Mouse (Mus musculus): ENCODE measurements around the gene Prkar1b. TPM values are rescaled to one million over a fixed set of nuclear protein-coding genes. Genes with fewer than 3 reads are reported as not detected.

Gene Prkar1b
- polyA plus RNA-seq, 1 experiment: 3.8 TPM

DNA sequence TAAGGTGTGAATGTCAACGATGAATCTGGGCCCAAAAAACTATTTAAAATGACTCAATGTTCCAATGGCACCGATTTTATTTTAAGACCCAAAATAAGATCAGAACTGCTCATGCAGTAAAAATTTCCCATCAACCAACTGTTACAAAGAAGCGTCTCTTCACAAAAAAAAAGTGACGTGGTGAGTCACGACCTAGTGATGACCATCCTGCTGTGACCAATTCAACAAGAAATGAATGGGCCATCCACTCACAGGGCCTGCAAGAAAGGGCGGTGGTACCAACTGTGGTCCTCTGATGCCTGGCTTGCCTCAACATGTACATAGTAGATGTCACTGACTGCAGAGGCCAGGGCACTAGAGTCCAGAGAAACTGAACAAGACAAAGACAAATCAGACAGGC, 160.2 kb downstream of the Prkar1b start:
- no peak overlapping the region for H3K4me3 ChIP-seq (ENCODE audit: low read depth, low read length)
- peaks cover 32% of the 10 kb centered on the region for H3K36me3 ChIP-seq (ENCODE audit: control insufficient read depth, insufficient read depth, low read length)
- 84% methylated on average over 6 of the region's 6 CpGs for WGBS
- H3K27me3 ChIP-seq (ENCODE audit: control insufficient read depth, insufficient read depth, low read length): no peaks in the 10 kb centered on the region
- peaks cover 25% of the 10 kb centered on the region; the same call in 1 of the 2 replicates for H3K4me1 ChIP-seq (ENCODE audit: control insufficient read depth, insufficient read depth, insufficient read length, low read length)
- no peak for TF ChIP-seq POLR2A (IDR thresholded peaks at IDR 0.05; ENCODE audit: low read depth, low read length)
- TF ChIP-seq CTCF (IDR thresholded peaks at IDR 0.05; ENCODE audit: extremely low read depth, insufficient read length, insufficient replicate concordance, low read depth, low read length): no peak
- no peak overlapping the region for H3K27ac ChIP-seq (ENCODE audit: insufficient read depth, low read depth, low read length)

DNA sequence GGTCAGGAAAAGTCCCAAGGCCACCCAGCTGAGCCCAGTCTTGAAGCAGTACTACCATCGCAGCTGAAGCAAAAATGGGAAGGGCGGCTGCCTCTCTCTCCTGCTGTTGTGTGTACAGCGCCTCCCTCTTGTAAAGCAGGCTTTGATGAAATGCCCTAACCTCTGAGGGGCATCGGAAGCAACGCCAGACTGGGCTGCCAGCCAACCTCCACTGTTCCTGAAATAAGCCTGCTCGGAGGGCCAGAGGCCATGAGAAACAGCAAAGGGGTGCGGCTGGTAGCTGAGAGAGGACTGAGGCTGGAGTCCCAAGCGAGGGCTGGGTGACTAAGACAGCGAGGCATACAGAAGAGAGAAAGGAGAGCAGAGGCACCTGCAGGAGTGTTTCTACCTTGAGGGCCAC, 161.0 kb downstream of the Prkar1b start:
- H3K4me1 ChIP-seq (ENCODE audit: control insufficient read depth, insufficient read depth, insufficient read length, low read length): peaks cover 25% of the 10 kb centered on the region; the same call in 1 of the 2 replicates
- peaks cover 40% of the 10 kb centered on the region for H3K36me3 ChIP-seq (ENCODE audit: control insufficient read depth, insufficient read depth, low read length)
- TF ChIP-seq CTCF (IDR thresholded peaks at IDR 0.05; ENCODE audit: extremely low read depth, insufficient read length, insufficient replicate concordance, low read depth, low read length): no peak
- no peak for TF ChIP-seq POLR2A (IDR thresholded peaks at IDR 0.05; ENCODE audit: low read depth, low read length)
- 0 out of 2 replicates have a peak overlapping the region, but pooled peaks have one; percentile 14 for H3K27ac ChIP-seq (ENCODE audit: insufficient read depth, low read depth, low read length)
- no peaks in the 10 kb centered on the region for H3K27me3 ChIP-seq (ENCODE audit: control insufficient read depth, insufficient read depth, low read length)
- 21% methylated on average over 9 of the region's 9 CpGs for WGBS
- H3K4me3 ChIP-seq (ENCODE audit: low read depth, low read length): no peak overlapping the region

DNA sequence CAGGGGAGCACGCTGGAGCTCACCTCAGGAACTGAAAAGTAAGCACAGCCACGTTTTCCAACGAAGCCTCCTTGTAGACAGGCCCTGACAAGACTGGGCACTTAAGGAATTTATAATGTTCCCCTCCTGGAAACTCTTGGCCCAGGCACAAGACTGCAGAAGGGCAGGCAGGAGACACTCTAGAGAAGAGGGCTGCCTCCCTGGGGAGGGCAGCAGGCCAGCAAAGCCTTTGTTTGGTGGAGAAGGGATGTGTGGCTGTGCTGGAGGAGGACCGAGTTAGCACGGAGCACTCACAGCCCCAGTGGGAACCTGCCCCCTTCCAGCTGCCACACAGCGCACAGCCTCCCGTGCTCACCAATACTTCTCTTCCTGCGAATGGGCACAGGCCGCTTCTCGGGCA, 161.8 kb downstream of the Prkar1b start:
- no peak for TF ChIP-seq POLR2A (IDR thresholded peaks at IDR 0.05; ENCODE audit: low read depth, low read length)
- TF ChIP-seq CTCF (IDR thresholded peaks at IDR 0.05; ENCODE audit: extremely low read depth, insufficient read length, insufficient replicate concordance, low read depth, low read length): no peak
- WGBS: 81% methylated on average over 10 of the region's 10 CpGs

DNA sequence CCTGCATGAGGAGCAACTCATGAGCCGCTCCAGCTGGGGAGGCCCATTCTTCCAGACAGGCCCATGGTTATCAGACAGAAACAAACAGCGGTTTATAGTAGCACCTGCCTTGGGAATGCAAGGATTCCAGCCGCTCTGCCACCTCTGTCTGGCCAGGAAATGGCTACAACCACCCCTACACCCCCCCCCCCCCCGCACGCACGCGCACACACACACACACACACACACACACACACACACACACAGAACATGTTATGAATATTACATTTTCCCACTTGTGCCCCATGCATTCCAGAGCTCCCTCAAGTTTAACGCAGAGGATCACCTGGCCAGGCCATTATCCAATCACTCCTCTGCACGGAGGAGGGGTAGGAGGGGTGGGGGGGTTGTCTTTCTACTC, 167.9 kb downstream of the Prkar1b start:
- H3K27me3 ChIP-seq (ENCODE audit: control insufficient read depth, insufficient read depth, low read length): no peaks in the 10 kb centered on the region
- H3K4me3 ChIP-seq (ENCODE audit: low read depth, low read length): no peak overlapping the region
- 48% methylated on average over 9 of the region's 9 CpGs for WGBS
- TF ChIP-seq POLR2A (IDR thresholded peaks at IDR 0.05; ENCODE audit: low read depth, low read length) (no peak), CTCF (IDR thresholded peaks at IDR 0.05; ENCODE audit: extremely low read depth, insufficient read length, insufficient replicate concordance, low read depth, low read length) (no peak)
- peaks cover 32% of the 10 kb centered on the region for H3K4me1 ChIP-seq (ENCODE audit: control insufficient read depth, insufficient read depth, insufficient read length, low read length)
- peaks cover 46% of the 10 kb centered on the region for H3K36me3 ChIP-seq (ENCODE audit: control insufficient read depth, insufficient read depth, low read length)
- H3K27ac ChIP-seq (ENCODE audit: insufficient read depth, low read depth, low read length): no peak overlapping the region

More for the DNA sequence above, 161.8 kb downstream of the Prkar1b start:
- Histone ChIP-seq H3K4me3 (ENCODE audit: low read depth, low read length) (no peak overlapping the region), H3K4me1 (ENCODE audit: control insufficient read depth, insufficient read depth, insufficient read length, low read length) (peaks cover 25% of the 10 kb centered on the region; the same call in 1 of the 2 replicates), H3K27ac (ENCODE audit: insufficient read depth, low read depth, low read length) (no peak overlapping the region), H3K36me3 (ENCODE audit: control insufficient read depth, insufficient read depth, low read length) (peaks cover 45% of the 10 kb centered on the region), H3K27me3 (ENCODE audit: control insufficient read depth, insufficient read depth, low read length) (no peaks in the 10 kb centered on the region)

DNA sequence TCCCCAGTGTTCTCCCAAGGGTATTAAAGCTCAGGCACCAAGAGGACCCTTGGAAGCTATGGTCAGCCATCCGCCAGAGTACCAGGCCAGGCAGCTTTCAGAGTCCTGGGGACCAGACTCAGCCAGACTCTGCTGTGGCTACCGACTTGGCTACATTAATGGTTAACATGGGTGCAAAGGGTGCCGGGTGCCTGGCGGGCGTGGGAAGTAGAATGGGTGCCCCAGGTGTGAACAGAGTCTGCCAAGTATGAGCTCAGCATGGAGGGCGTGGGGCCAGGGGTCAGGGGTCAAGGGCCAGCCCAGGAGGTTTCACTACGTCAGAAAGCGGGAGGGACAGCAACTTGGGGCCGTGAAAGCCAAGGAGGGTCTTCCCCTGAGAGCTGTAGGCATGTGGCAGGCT, 169.2 kb downstream of the Prkar1b start:
- H3K36me3 ChIP-seq (ENCODE audit: control insufficient read depth, insufficient read depth, low read length): peaks cover 45% of the 10 kb centered on the region
- WGBS: 25% methylated on average over 9 of the region's 9 CpGs

DNA sequence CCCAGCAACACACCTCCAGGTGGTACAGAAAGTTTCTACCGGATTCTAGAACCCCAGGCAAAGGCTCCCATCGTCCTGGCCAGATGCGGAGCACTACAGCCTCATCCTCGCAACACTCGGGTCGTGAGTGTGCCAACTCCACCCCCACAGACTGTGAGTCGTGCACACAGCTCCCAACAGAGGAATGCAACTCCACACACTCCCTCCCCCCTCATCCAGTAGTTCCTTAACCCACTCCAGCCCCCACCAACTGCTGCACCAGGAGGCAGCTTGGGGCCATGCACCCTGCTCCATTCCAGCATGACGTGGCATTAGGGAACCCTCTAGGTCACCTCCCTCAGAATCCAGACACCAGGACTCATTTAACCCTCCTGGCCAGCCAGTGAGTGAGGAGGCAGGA, 170.0 kb downstream of the Prkar1b start:
- Histone ChIP-seq H3K4me3 (ENCODE audit: low read depth, low read length) (no peak overlapping the region), H3K27me3 (ENCODE audit: control insufficient read depth, insufficient read depth, low read length) (no peaks in the 10 kb centered on the region), H3K27ac (ENCODE audit: insufficient read depth, low read depth, low read length) (peak overlapping the region; percentile 44; the same call in 1 of the 2 replicates), H3K36me3 (ENCODE audit: control insufficient read depth, insufficient read depth, low read length) (peaks cover 43% of the 10 kb centered on the region), H3K4me1 (ENCODE audit: control insufficient read depth, insufficient read depth, insufficient read length, low read length) (peaks cover 32% of the 10 kb centered on the region)
- no peak for TF ChIP-seq CTCF (IDR thresholded peaks at IDR 0.05; ENCODE audit: extremely low read depth, insufficient read length, insufficient replicate concordance, low read depth, low read length)
- 48% methylated on average over 8 of the region's 8 CpGs for WGBS

More for the DNA sequence above, 169.2 kb downstream of the Prkar1b start:
- peak overlapping the region; percentile 44 for H3K27ac ChIP-seq (ENCODE audit: insufficient read depth, low read depth, low read length)
- no peak for TF ChIP-seq POLR2A (IDR thresholded peaks at IDR 0.05; ENCODE audit: low read depth, low read length)
- TF ChIP-seq CTCF (IDR thresholded peaks at IDR 0.05; ENCODE audit: extremely low read depth, insufficient read length, insufficient replicate concordance, low read depth, low read length): no peak
- H3K27me3 ChIP-seq (ENCODE audit: control insufficient read depth, insufficient read depth, low read length): no peaks in the 10 kb centered on the region
- peaks cover 32% of the 10 kb centered on the region for H3K4me1 ChIP-seq (ENCODE audit: control insufficient read depth, insufficient read depth, insufficient read length, low read length)
- H3K4me3 ChIP-seq (ENCODE audit: low read depth, low read length): peak overlapping the region; percentile 23; the same call in 1 of the 2 replicates

DNA sequence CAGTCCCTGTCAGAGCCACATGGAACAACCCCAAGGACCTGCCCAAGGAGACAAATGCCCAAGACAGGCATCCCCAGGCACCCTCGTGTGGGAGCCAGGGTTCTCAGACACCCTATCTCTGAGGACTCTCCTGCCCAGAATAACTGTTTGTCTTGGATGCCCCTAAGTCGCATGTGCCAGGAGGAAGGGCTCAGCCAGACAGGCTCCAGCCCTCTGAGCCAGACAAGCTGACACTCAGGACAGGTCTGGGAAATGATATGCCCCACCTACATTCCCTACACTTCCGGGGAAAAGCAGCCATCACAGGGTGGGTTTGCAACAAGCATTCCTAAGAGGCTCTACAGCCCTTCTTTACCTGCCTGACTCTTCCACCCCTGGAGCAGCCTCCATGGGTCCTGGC, 172.0 kb downstream of the Prkar1b start:
- H3K27ac ChIP-seq (ENCODE audit: insufficient read depth, low read depth, low read length): no peak overlapping the region
- 19% methylated on average over 3 of the region's 3 CpGs for WGBS
- H3K4me1 ChIP-seq (ENCODE audit: control insufficient read depth, insufficient read depth, insufficient read length, low read length): peaks cover 41% of the 10 kb centered on the region
- TF ChIP-seq POLR2A (IDR thresholded peaks at IDR 0.05; ENCODE audit: low read depth, low read length): no peak
- no peak for TF ChIP-seq CTCF (IDR thresholded peaks at IDR 0.05; ENCODE audit: extremely low read depth, insufficient read length, insufficient replicate concordance, low read depth, low read length)
- H3K4me3 ChIP-seq (ENCODE audit: low read depth, low read length): no peak overlapping the region
- peaks cover 28% of the 10 kb centered on the region for H3K36me3 ChIP-seq (ENCODE audit: control insufficient read depth, insufficient read depth, low read length)
- no peaks in the 10 kb centered on the region for H3K27me3 ChIP-seq (ENCODE audit: control insufficient read depth, insufficient read depth, low read length)

Measured in small intestine, adult 2 months (tissue).